ENCODE assay signal across 27 mouse cellular contexts in the genomic region with DNA sequence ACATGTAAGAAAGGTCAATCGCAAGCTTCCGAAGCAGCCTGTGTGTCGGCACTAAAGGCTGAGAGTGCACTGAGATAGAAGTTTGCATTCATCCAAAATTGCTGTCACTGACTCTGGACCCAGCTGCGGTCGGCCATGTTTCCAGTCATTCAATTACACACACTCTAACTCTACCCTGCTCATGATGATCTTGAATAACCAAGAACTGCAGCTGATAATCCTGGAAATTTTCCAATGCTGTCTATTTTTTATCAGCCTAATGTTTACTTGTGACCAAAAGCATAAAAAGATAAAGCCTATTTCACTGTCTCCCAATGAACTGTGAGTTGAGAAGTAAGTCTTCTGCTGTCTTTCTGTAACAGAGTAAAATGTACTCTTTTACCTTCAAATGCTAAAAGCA.
DNase-seq lines count a peak whose midpoint lies in the region; ATAC-seq and TF ChIP-seq lines count a peak whose summit lies in the region.
"Had no signal": no experiment of that assay in that cellular context is flagged by ENCODE, and none has a peak within 500 bp of the region (broad histone marks: within the 10 kb centered on the region; RNA-seq: fewer than 3 reads in every experiment).

No protein-coding gene starts in this region.

- no peaks in the 10 kb centered on the region for H3K27me3 ChIP-seq in heart, embryonic 11.5 days (ENCODE audit: control insufficient read depth, insufficient read depth, low read length)
- H3K27me3 ChIP-seq in liver, adult 2 months (ENCODE audit: control insufficient read depth, insufficient read depth, low read length) = no peaks in the 10 kb centered on the region
- H3K27me3 ChIP-seq in lung, embryonic 16.5 days (ENCODE audit: control insufficient read depth, insufficient read depth, low read depth, low read length) = no peaks in the 10 kb centered on the region; the same call in 1 of the 2 replicates
- H3K27me3 ChIP-seq: embryonic facial prominence, embryonic 13.5 days; embryonic facial prominence, embryonic 15.5 days; forebrain, embryonic 12.5 days; Patski had no signal

- no peak for DNase-seq in heart, postnatal 14 days
- DNase-seq in liver, adult 2 months (ENCODE audit: extremely low read depth, low read depth, low spot score) = peak; percentile 29
- DNase-seq in liver = no peak
- DNase-seq in lung, postnatal 14 days = no peak
- peak; percentile 15 for DNase-seq in adipocyte (ENCODE audit: low spot score)
- DNase-seq in gastrocnemius, postnatal 25 days = no peak
- DNase-seq: adrenal gland, adult 2 months; adrenal gland, postnatal 10 days; adrenal gland, postnatal 25 days; cerebellum, adult 11 months; cerebellum, adult 18-20 months; cerebellum, adult 8-10 months; cerebellum, adult 9-11 months; cerebellum, postnatal 14 days; cerebellum, postnatal 36 days; embryo, embryonic 11 days had no signal

- H3K4me2 ChIP-seq in heart, embryonic 11.5 days = no peak overlapping the region
- H3K4me2 ChIP-seq in lung, embryonic 16.5 days (ENCODE audit: low read depth, low read length) = no peak overlapping the region
- H3K4me2 ChIP-seq: embryonic facial prominence, embryonic 13.5 days; embryonic facial prominence, embryonic 15.5 days; forebrain, embryonic 12.5 days had no signal

- no peak overlapping the region for H3K4me3 ChIP-seq in heart, embryonic 11.5 days (ENCODE audit: low read depth, low read length)
- H3K4me3 ChIP-seq in liver, adult 2 months (ENCODE audit: insufficient read depth, low read depth, low read length) = no peak overlapping the region
- H3K4me3 ChIP-seq in lung, embryonic 16.5 days (ENCODE audit: low read length) = no peak overlapping the region
- H3K4me3 ChIP-seq: embryonic facial prominence, embryonic 13.5 days; embryonic facial prominence, embryonic 15.5 days; erythroblast, embryonic 14.5 days; forebrain, embryonic 10.5 days; forebrain, embryonic 12.5 days had no signal

- H3K27ac ChIP-seq in heart, embryonic 11.5 days (ENCODE audit: low read depth, low read length) = peak overlapping the region; percentile 6; the same call in 1 of the 2 replicates
- H3K27ac ChIP-seq in liver, adult 2 months (replicated peaks; ENCODE audit: insufficient read depth, low read depth, low read length) = no peak overlapping the region
- H3K27ac ChIP-seq in lung, embryonic 16.5 days (ENCODE audit: low read length) = no peak overlapping the region
- H3K27ac ChIP-seq: embryonic facial prominence, embryonic 13.5 days; embryonic facial prominence, embryonic 15.5 days; forebrain, embryonic 10.5 days; forebrain, embryonic 12.5 days had no signal

- ATAC-seq in heart, embryonic 11.5 days (replicated peaks; ENCODE audit: insufficient number of reproducible peaks, low FRiP score, low TSS enrichment) = no peak
- peak; percentile 73 for ATAC-seq in lung, embryonic 16.5 days (ENCODE audit: low read depth)
- ATAC-seq: activated CD4-positive, CD25-positive, alpha-beta regulatory T cell, adult 4 months; forebrain, embryonic 14.5 days; forebrain, embryonic 16.5 days; Patski had no signal

- no peak overlapping the region for H3K9ac ChIP-seq in heart, embryonic 11.5 days (ENCODE audit: low read depth, low read length)
- no peak overlapping the region for H3K9ac ChIP-seq in liver, adult 2 months (ENCODE audit: low read depth, low read length)
- H3K9ac ChIP-seq in lung, embryonic 16.5 days (ENCODE audit: low read length) = no peak overlapping the region
- H3K9ac ChIP-seq: embryonic facial prominence, embryonic 13.5 days; embryonic facial prominence, embryonic 15.5 days; forebrain, embryonic 12.5 days had no signal

- no peaks in the 10 kb centered on the region for H3K79me2 ChIP-seq in liver, adult 2 months (ENCODE audit: control insufficient read depth, insufficient read depth, low read length)

- no peaks in the 10 kb centered on the region for H3K9me3 ChIP-seq in heart, embryonic 11.5 days (replicated peaks; ENCODE audit: control insufficient read depth, low read length)
- no peaks in the 10 kb centered on the region for H3K9me3 ChIP-seq in lung, embryonic 16.5 days (ENCODE audit: control insufficient read depth, low read length)
- H3K9me3 ChIP-seq: embryonic facial prominence, embryonic 13.5 days; embryonic facial prominence, embryonic 15.5 days; forebrain, embryonic 10.5 days; forebrain, embryonic 12.5 days had no signal

- no peak for TF ChIP-seq POLR2A in liver, adult 2 months (IDR thresholded peaks at IDR 0.05; ENCODE audit: extremely low read depth, insufficient read depth, low read length)

- intact Hi-C loops in heart, postnatal 14 days (cut with DNase I) = no loop called here

- H3K36me3 ChIP-seq in heart, embryonic 11.5 days (ENCODE audit: control insufficient read depth, insufficient read depth, low read length) = no peaks in the 10 kb centered on the region
- no peaks in the 10 kb centered on the region for H3K36me3 ChIP-seq in liver, adult 2 months (ENCODE audit: control insufficient read depth, insufficient read depth, low read length)
- H3K36me3 ChIP-seq in lung, embryonic 16.5 days (ENCODE audit: control insufficient read depth, insufficient read depth, low read length) = no peaks in the 10 kb centered on the region
- H3K36me3 ChIP-seq: embryonic facial prominence, embryonic 13.5 days; embryonic facial prominence, embryonic 15.5 days; forebrain, embryonic 10.5 days; forebrain, embryonic 12.5 days had no signal

- no peak for TF ChIP-seq CTCF in liver, adult 2 months (IDR thresholded peaks at IDR 0.05; ENCODE audit: low read depth, low read length)

- H3K4me1 ChIP-seq in heart, embryonic 11.5 days (ENCODE audit: control insufficient read depth, insufficient read depth, low read length) = peaks cover 5% of the 10 kb centered on the region; the same call in 1 of the 2 replicates
- H3K4me1 ChIP-seq in liver, adult 2 months (ENCODE audit: control insufficient read depth, insufficient read depth, low read length) = peaks cover 6% of the 10 kb centered on the region; the same call in 1 of the 2 replicates
- no peaks in the 10 kb centered on the region; the same call in 1 of the 2 replicates for H3K4me1 ChIP-seq in lung, embryonic 16.5 days (replicated peaks; ENCODE audit: control insufficient read depth, insufficient read depth, low read length)
- H3K4me1 ChIP-seq: embryonic facial prominence, embryonic 13.5 days; forebrain, embryonic 12.5 days had no signal

- WGBS in heart, embryonic 11.5 days (ENCODE audit: insufficient replicate concordance) = 76% methylated on average over 5 of the region's 5 CpGs
- WGBS in liver, adult 2 months = 85% methylated on average over 5 of the region's 5 CpGs
- 56% methylated on average over 5 of the region's 5 CpGs for WGBS in lung, embryonic 16.5 days

Comparison
In these comparisons a context has a peak if more than half of its experiments do, and no peak if none do; other contexts are left out.
1. DNase-seq: peak in liver, adult 2 months (single experiment) and adipocyte (single experiment); none in heart, postnatal 14 days (0 of 2), liver (single experiment), lung, postnatal 14 days (single experiment) and gastrocnemius, postnatal 25 days (single experiment).